Mouse (Mus musculus) intestine, postnatal 0 days (tissue): ENCODE results near the gene Cnst. TPM values are rescaled to one million over a fixed set of nuclear protein-coding genes. Genes with fewer than 3 reads are reported as not detected.

Experiments used
- ATAC-seq: fragments of 200-750 bp; cut with Nextera tagmentation; 2 replicates; pipeline ENCODE4 v1.8.0; 2017; ENCODE audit warnings: mild to moderate bottlenecking, moderate TSS enrichment, moderate library complexity
- H3K27ac ChIP-seq: fragments of 300-500 bp; sonication (generic); 2 replicates; pipeline ENCODE4 v1.5.1; 2014; ENCODE audit warnings: mild to moderate bottlenecking, low read depth, low read length, moderate library complexity
- H3K27me3 ChIP-seq: fragments of 300-500 bp; sonication (generic); replicated peaks from 2 replicates; pipeline ENCODE4 v1.6.1; 2014; ENCODE audit warnings: low read length, mixed read lengths; ENCODE audit not compliant: control insufficient read depth, insufficient read depth
- H3K36me3 ChIP-seq: fragments of 300-500 bp; sonication (generic); 2 replicates; pipeline ENCODE4 v1.6.1; 2014; ENCODE audit warnings: mild to moderate bottlenecking, moderate library complexity; ENCODE audit not compliant: control insufficient read depth, insufficient read depth
- H3K4me1 ChIP-seq: fragments of 300-500 bp; sonication (generic); replicated peaks from 2 replicates; pipeline ENCODE4 v1.6.1; 2014; ENCODE audit warnings: antibody characterized with exemption, low read length, mixed read lengths; ENCODE audit not compliant: control insufficient read depth, insufficient read depth
- H3K4me2 ChIP-seq: fragments of 300-500 bp; sonication (generic); replicated peaks from 2 replicates; pipeline ENCODE4 v1.6.1; 2014; ENCODE audit warnings: low read depth, mild to moderate bottlenecking, moderate library complexity
- H3K4me3 ChIP-seq: fragments of 300-500 bp; sonication (generic); 2 replicates; pipeline ENCODE4 v1.5.1; 2014; ENCODE audit warnings: low read depth, low read length
- H3K9ac ChIP-seq: fragments of 300-500 bp; sonication (generic); 2 replicates; pipeline ENCODE4 v1.6.1; 2014; ENCODE audit warnings: mild to moderate bottlenecking, low read depth, low read length
- H3K9me3 ChIP-seq: fragments of 300-500 bp; sonication (generic); 2 replicates; pipeline ENCODE4 v1.6.1; 2016; ENCODE audit warnings: mixed run types; ENCODE audit not compliant: control insufficient read depth
- CTCF ChIP-seq: sonication (generic); IDR thresholded peaks from 2 replicates; pipeline ENCODE4 v1.5.1; 2016; ENCODE audit warnings: low read depth, mild to moderate bottlenecking, control low read depth, antibody characterized with exemption, moderate library complexity
- WGBS: fragments of 180-500 bp; shearing (Covaris S2); extraction: QIAGEN DNeasy Blood & Tissue Kit; methylation state at CpG from one replicate; pipeline ENCODE4 v1.1.7; 2014; 5-methylcytosine and 5-hydroxymethylcytosine counted together
- polyA plus RNA-seq: library from polyadenylated mRNA; unstranded; fragments of >200 nt; fragmentation: Nextera tagmentation; extraction: Ambion mirVana; gene quantifications from 2 replicates; pipeline ENCODE4 v1.2.1, GENCODE M21; 2015

Gene Cnst
- polyA plus RNA-seq, 1 experiment from 2014 or later = 8.4 TPM

DNA sequence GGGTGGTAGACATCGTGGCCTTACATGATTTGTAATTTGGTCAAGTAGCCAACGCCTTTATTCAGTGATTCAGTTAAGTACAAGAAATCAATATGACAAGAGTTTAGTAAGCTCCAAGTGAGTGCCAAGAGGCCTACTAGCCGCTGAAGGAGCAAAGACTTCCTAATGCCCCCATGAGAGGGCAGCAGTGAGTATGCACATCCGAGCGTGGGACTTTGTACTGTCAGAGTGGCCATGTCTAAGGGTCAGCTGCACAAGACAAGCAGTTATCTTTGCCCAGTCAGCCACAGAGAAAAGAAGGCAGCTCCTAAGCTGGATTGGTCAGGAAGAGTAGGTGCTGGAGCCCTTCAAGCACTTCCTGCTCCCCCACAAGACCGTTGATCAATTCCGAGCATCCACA, 46.8 kb downstream of the Cnst start:
- Histone ChIP-seq H3K9me3 (no peaks in the 10 kb centered on the region), H3K4me2 (no peak overlapping the region), H3K9ac (no peak overlapping the region), H3K27ac (no peak overlapping the region), H3K36me3 (no peaks in the 10 kb centered on the region; the same call in 1 of the 2 replicates), H3K27me3 (no peaks in the 10 kb centered on the region), H3K4me1 (0 out of 2 replicates have a peak, but pooled peaks cover 8% of the 10 kb centered on the region), H3K4me3 (no peak overlapping the region)
- peak; percentile 79 for ATAC-seq
- TF ChIP-seq CTCF = peak; percentile 76
- WGBS = 84% methylated on average over 7 of the region's 7 CpGs

DNA sequence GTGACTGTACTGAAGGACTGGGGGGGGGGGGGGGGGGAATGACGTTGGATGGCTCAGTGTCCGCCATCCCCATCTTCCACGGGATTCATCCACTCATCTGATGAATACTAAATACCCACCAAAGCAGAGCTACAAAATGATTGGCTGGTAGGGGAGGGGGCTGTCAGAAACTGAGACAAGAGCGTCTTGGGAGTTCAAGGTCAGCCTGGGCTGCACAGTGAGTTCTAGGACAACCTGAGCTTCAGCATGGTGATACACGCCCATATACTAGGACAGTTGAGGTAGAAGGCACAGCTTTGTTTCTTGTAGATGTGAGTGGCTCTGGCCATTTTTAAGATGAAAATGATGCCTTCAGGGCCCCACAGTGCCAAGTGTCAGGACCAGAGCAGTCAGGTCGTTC, 52.2 kb downstream of the Cnst start:
- no peak for ATAC-seq
- Histone ChIP-seq H3K27me3 (no peaks in the 10 kb centered on the region), H3K9ac (no peak overlapping the region), H3K4me3 (no peak overlapping the region), H3K4me1 (no peaks in the 10 kb centered on the region), H3K27ac (no peak overlapping the region), H3K4me2 (no peak overlapping the region), H3K9me3 (no peaks in the 10 kb centered on the region), H3K36me3 (no peaks in the 10 kb centered on the region; the same call in 1 of the 2 replicates)
- no peak for TF ChIP-seq CTCF
- WGBS = 77% methylated on average over 6 of the region's 6 CpGs

- no peak for TF ChIP-seq CTCF
- no peaks in the 10 kb centered on the region for H3K9me3 ChIP-seq
- H3K4me2 ChIP-seq = no peak overlapping the region
- H3K4me3 ChIP-seq = no peak overlapping the region
- H3K36me3 ChIP-seq = peaks cover under 1% of the 10 kb centered on the region
- H3K27ac ChIP-seq = no peak overlapping the region
- 75% methylated on average over 3 of the region's 3 CpGs for WGBS
- no peaks in the 10 kb centered on the region for H3K27me3 ChIP-seq
- H3K4me1 ChIP-seq = no peaks in the 10 kb centered on the region
- H3K9ac ChIP-seq = no peak overlapping the region
- ATAC-seq = no peak
Observed at GRCm38 (mm10) chr1:179604526-179604925, 58.4 kb downstream of the Cnst start.

DNA sequence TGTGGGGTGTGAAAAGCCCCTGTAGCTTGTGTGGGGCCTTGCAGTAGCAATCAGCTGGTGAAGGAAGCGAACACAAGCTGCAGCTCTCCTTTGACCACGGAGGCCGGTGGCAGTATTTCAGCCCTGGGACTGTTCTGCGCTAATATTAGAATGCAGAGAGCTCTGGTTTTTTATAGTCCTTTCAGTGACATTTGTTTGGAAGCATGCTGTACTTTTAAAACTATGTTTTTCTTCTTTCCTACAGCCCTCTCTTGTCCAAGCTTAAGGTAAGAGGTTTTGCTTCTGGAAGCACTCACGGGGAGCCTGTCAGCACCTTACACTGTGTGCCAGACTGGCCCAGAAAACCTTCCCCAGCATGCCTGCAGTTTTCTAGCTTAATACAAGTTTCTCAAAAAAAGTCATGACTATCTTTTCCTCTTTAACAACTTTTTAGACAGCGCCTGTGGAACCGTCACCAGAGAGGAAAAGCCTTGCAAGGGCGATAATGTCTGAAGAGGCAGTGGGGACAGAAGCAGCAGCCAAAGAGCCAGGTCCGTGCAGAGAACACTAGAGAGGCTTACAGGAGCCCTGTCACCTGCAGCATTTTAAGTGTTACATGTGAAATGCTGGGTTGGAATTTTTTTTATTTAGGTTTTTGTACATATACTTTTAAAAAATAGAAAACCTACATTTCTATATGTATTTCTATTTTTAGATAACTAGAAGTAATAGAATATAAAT, 60.0 kb downstream of the Cnst start:
- H3K27me3 ChIP-seq = no peaks in the 10 kb centered on the region
- 76% methylated on average over 9 of the region's 9 CpGs for WGBS
- H3K36me3 ChIP-seq = peaks cover 15% of the 10 kb centered on the region
- no peak overlapping the region for H3K4me3 ChIP-seq
- no peak overlapping the region for H3K27ac ChIP-seq
- ATAC-seq = no peak
- H3K4me2 ChIP-seq = no peak overlapping the region
- no peak overlapping the region for H3K9ac ChIP-seq
- no peaks in the 10 kb centered on the region for H3K9me3 ChIP-seq
- H3K4me1 ChIP-seq = no peaks in the 10 kb centered on the region
- TF ChIP-seq CTCF = no peak

DNA sequence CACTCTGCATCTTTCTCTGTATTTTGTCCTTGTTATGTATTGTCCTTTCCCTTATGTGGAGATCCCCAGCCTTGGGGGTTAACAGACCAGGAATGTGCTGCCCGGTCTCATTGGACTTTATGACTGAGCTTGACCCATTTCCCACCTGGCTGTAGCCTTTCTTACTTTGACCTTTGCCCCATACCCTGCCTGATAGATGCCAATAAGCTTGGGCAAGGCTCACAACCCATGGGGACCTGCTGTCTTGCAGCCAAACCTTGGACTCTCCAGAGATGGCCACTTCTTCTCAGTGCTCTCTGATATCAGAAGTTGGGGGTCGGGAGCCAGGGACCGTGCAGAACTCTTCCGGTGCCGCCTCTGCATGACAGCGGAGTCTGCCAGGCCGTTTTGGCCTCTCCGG, 62.4 kb downstream of the Cnst start:
- H3K4me3 ChIP-seq = no peak overlapping the region
- 73% methylated on average over 8 of the region's 8 CpGs for WGBS
- no peak overlapping the region for H3K9ac ChIP-seq
- H3K4me1 ChIP-seq = no peaks in the 10 kb centered on the region
- TF ChIP-seq CTCF = no peak
- peaks cover 15% of the 10 kb centered on the region for H3K36me3 ChIP-seq
- no peaks in the 10 kb centered on the region for H3K9me3 ChIP-seq
- H3K4me2 ChIP-seq = no peak overlapping the region
- no peaks in the 10 kb centered on the region for H3K27me3 ChIP-seq
- peak; percentile 47; the same call in 1 of the 2 replicates for ATAC-seq
- H3K27ac ChIP-seq = no peak overlapping the region

- Histone ChIP-seq H3K9me3 (no peaks in the 10 kb centered on the region), H3K4me1 (no peaks in the 10 kb centered on the region)
- TF ChIP-seq CTCF = no peak
Observed at GRCm38 (mm10) chr1:179609724-179610505, 63.7 kb downstream of the Cnst start.

More at GRCm38 (mm10) chr1:179609724-179610505, 63.7 kb downstream of the Cnst start:
- H3K27ac ChIP-seq = no peak overlapping the region
- no peaks in the 10 kb centered on the region for H3K27me3 ChIP-seq
- H3K4me3 ChIP-seq = no peak overlapping the region
- peaks cover 23% of the 10 kb centered on the region for H3K36me3 ChIP-seq
- 73% methylated on average over 26 of the region's 26 CpGs for WGBS
- H3K4me2 ChIP-seq = no peak overlapping the region
- H3K9ac ChIP-seq = no peak overlapping the region
- no peak for ATAC-seq
